Mouse (Mus musculus): ENCODE data around the gene Sncg.

The Sncg gene

DNA sequence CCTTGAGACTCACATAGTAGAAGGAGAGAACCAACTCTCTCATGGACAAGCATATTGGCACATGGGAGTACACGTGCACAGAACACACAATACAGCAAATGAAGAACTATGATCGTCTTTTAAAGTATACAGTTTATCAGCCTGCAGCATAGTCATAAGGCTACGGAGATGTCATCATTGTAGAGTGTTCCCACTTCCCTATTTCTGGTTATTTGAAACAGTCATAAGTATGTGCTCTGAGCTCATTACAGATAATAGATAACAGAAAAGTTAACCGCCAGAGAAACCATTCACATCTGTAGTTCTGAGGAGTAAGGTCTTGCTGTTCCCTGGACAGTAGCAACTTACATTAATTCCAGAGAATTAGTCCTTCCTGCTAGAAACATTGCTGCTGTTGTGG, 31.5 kb downstream of the Sncg start:
- DNase-seq (ENCODE audit: low read depth, low spot score) = no peak

DNA sequence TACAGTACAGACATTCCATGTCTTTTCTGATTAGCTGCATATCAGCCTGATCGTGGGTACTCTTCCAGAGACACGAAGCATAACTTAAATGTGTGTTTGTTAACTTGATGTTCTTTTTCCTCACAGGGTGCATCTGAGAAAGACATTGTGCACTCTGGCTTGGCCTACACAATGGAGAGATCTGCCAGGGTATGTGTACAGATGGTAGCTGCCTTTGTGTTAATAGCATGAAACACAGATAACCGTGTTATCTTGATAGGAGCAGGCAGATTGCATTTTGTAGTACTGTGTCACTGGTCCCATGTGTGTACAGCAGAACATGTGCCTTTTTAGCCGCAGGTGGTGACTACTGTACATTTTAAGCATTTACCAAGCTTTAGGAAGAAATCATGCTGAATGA, 32.6 kb downstream of the Sncg start:
- DNase-seq (ENCODE audit: low read depth, low spot score) = no peak

- DNase-seq (ENCODE audit: low read depth, low spot score) = no peak
Observed at GRCm38 (mm10) chr14:34339446-34339845, 35.1 kb downstream of the Sncg start.

DNA sequence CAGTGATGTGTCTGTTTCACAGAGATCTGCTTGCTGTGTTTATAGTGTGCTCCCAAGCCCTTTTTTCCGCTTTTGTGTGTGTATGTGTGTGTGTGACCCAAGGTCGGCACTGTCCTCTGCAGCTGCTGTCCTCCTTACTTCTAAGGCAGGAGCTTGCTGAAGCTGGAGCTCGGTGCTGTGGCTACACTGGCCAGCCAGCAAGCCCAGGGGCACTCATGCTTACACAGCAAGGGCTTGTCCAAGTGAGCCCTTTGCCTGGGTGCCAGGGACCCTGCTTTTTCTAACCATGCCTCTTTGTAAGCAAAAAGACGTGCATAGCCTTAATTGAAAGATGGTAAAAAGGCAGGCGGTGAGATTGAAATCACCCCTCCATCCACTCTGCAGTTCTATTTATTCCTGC, 42.1 kb downstream of the Sncg start:
- DNase-seq (ENCODE audit: low read depth, low spot score) = no peak

- DNase-seq (ENCODE audit: low read depth, low spot score) = no peak
Observed at GRCm38 (mm10) chr14:34331886-34332285, 42.7 kb downstream of the Sncg start.

DNA sequence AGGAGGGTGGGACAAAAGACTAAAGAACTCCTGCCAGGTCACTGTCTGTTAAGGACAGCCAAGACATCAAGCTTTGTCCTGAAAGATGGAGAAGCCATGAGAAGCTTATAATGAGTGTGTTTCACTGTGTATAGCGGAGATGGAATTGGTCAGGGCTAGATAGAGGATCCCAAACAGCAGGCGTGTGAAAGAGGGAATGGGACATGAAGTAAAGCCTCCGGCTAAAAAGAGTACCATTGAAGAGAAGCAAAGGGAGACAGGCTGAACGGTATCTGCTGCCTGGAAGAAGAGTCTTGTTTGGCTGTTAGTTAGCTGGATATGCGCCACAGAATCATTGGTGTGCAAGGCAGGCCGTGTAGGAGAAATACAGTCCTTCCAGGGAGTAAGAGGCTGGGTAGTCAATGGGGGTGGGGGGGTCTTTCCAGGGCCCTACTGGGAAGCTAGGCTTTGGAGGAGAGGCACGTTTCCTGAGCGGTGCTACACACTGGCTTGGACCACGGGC, 43.9 kb downstream of the Sncg start:
- DNase-seq (ENCODE audit: low read depth, low spot score) = no peak

DNA sequence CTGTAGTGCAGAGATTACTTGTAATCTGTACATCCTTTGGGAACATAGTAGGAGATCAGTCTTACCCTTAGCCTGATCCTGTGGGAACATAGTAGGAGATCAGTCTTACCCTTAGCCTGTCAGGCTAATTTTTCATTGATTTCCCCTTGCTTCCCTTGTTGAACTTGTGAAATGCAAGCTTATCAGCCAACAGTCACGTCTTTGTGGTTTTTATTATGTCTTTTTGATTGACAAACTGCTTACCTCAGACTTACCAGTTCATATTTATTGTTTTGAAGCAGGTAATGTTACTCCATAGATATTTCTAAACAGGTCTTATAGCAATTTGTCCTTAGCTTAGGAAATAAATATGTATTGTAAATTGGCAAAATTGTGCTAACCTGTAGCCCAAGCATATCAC, 47.0 kb downstream of the Sncg start:
- no peak for DNase-seq (ENCODE audit: low read depth, low spot score)

- DNase-seq (ENCODE audit: low read depth, low spot score) = no peak
Observed at GRCm38 (mm10) chr14:34326606-34327005, 48.0 kb downstream of the Sncg start.

GRCm38 (mm10) chr14:34323576-34324085, 51.0 kb downstream of the Sncg start:
- DNase-seq (ENCODE audit: low read depth, low spot score) = no peak

Data from WW6 (cell line).